Mouse (Mus musculus) G1E (cell line): ENCODE data around the gene B3gnt4. TPM values are rescaled to one million over a fixed set of nuclear protein-coding genes. Genes with fewer than 3 reads are reported as not detected.

ENCODE experiments used
- ATAC-seq: 2 replicates; pipeline ENCODE4 v1.8.0; 2016; ENCODE audit warnings: mild to moderate bottlenecking; ENCODE audit not compliant: insufficient number of reproducible peaks, poor library complexity, low FRiP score, severe bottlenecking; ENCODE audit errors: extremely low read depth
- DNase-seq: peaks from one replicate; pipeline ENCODE4 v3.0.0; 2012; ENCODE audit warnings: low spot score
- H3K27me3 ChIP-seq: 2 replicates; pipeline ENCODE4 v1.6.1; 2012; ENCODE audit warnings: mild to moderate bottlenecking, low read length, inconsistent platforms; ENCODE audit not compliant: insufficient read depth
- H3K36me3 ChIP-seq: replicated peaks from 2 replicates; pipeline ENCODE3; 2012; ENCODE audit warnings: mild to moderate bottlenecking, inconsistent platforms
- H3K4me1 ChIP-seq: 2 replicates; pipeline ENCODE4 v1.6.1; 2012; ENCODE audit warnings: low read depth, low read length, inconsistent platforms, mixed read lengths; ENCODE audit not compliant: insufficient read depth
- H3K4me3 ChIP-seq: 2 replicates; pipeline ENCODE4 v1.5.1; 2012; ENCODE audit warnings: low read depth, mild to moderate bottlenecking, inconsistent platforms, low read length, moderate library complexity, mixed read lengths
- H3K9me3 ChIP-seq: replicated peaks from 2 replicates; pipeline ENCODE4 v1.6.1; 2012; ENCODE audit warnings: inconsistent platforms
- CTCF ChIP-seq: IDR thresholded peaks from 2 replicates; pipeline ENCODE4 v1.5.1; 2012; ENCODE audit warnings: low read depth, low read length, inconsistent platforms, mixed read lengths
- GATA1 ChIP-seq: IDR thresholded peaks from 2 replicates; pipeline ENCODE4 v1.6.1; 2012; ENCODE audit warnings: borderline replicate concordance, low read length, inconsistent platforms, mixed read lengths
- GATA2 ChIP-seq: IDR thresholded peaks from 2 replicates; pipeline ENCODE4 v1.6.1; 2012; ENCODE audit warnings: low read depth, low read length, inconsistent platforms, borderline replicate concordance
- POLR2AphosphoS5 ChIP-seq: IDR thresholded peaks from 2 replicates; pipeline ENCODE4 v1.6.1; 2012; ENCODE audit warnings: low read depth, low read length, inconsistent platforms; ENCODE audit not compliant: insufficient replicate concordance
- TAL1 ChIP-seq: conservative IDR thresholded peaks from 2 replicates; pipeline ENCODE4 v1.6.1; 2012; ENCODE audit warnings: low read depth, low read length, inconsistent platforms, mixed read lengths
- polyA plus RNA-seq: library from polyadenylated mRNA; stranded (reverse); fragments of >175 nt; gene quantifications from 2 replicates; pipeline ENCODE4 v1.2.3, GENCODE M21; 2012
- total RNA-seq, 2 experiments: library from RNA; stranded (forward) in 1 of 2; stranded (reverse) in 1 of 2; fragments of 200-1000 nt in 1 of 2; fragments of >200 nt in 1 of 2; fragmentation: Nextera tagmentation in 1 of 2; gene quantifications; 2 replicates each; pipeline ENCODE4 v1.2.3; 2014 to 2017

The B3gnt4 gene
- not detected in 2 replicates for total RNA-seq (2014; fragmentation: Nextera tagmentation)
- 0.11 and 0.29 TPM in 2 replicates for total RNA-seq (2017)
- polyA plus RNA-seq: not detected in 2 replicates

- peaks cover 40% of the 10 kb centered on the region for H3K36me3 ChIP-seq
Measured at GRCm38 (mm10) chr5:123510160-123510559, at the start of gene B3gnt4. TSS of gene B3gnt4 (plus strand) at chr5:123510460.

DNA sequence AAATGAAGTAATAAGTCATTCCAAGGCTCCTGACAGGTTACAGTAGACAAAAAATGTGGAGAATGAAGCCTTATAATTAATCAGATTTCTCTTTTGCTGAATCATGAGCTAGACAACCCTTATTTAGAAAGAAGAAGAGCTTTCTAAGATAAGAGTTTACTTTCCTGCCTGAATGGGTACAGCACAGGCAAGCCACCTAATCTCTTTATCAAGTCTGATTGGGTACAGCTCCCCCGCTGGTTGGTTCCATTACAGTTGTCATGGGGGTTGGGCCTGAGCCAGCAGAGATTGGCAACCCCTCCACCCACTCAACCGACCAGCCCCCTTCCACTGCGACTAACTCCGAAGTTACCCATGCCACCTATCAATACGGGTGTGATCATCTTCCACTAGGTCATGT, 48.8 kb upstream of the B3gnt4 start:
- Histone ChIP-seq H3K4me1 (peaks cover 2% of the 10 kb centered on the region; the same call in 1 of the 2 replicates), H3K9me3 (no peaks in the 10 kb centered on the region), H3K4me3 (no peak overlapping the region), H3K27me3 (peaks cover 4% of the 10 kb centered on the region; the same call in 1 of the 2 replicates), H3K36me3 (peaks cover 13% of the 10 kb centered on the region)
- ATAC-seq (no peak), DNase-seq (no peak)
- no peak for TF ChIP-seq POLR2AphosphoS5
- TF ChIP-seq GATA1: no peak
- no peak for TF ChIP-seq GATA2
- no peak for TF ChIP-seq CTCF
- TF ChIP-seq TAL1: no peak

More at GRCm38 (mm10) chr5:123510160-123510559, at the start of gene B3gnt4:
- H3K4me3 ChIP-seq: no peak within 1 kb of the TSS
- DNase-seq (no peak), ATAC-seq (no peak)
- no peaks in the 10 kb centered on the region for H3K9me3 ChIP-seq
- H3K4me1 ChIP-seq: peaks cover 15% of the 10 kb centered on the region
- no peak for TF ChIP-seq TAL1
- no peak for TF ChIP-seq CTCF
- no peak for TF ChIP-seq GATA2
- no peak for TF ChIP-seq POLR2AphosphoS5
- TF ChIP-seq GATA1: no peak
- H3K27me3 ChIP-seq: peaks cover 22% of the 10 kb centered on the region

GRCm38 (mm10) chr5:123464638-123465037, 45.6 kb upstream of the B3gnt4 start:
- Histone ChIP-seq H3K4me1 (peaks cover 2% of the 10 kb centered on the region; the same call in 1 of the 2 replicates), H3K4me3 (no peak overlapping the region)
- DNase-seq: no peak

DNA sequence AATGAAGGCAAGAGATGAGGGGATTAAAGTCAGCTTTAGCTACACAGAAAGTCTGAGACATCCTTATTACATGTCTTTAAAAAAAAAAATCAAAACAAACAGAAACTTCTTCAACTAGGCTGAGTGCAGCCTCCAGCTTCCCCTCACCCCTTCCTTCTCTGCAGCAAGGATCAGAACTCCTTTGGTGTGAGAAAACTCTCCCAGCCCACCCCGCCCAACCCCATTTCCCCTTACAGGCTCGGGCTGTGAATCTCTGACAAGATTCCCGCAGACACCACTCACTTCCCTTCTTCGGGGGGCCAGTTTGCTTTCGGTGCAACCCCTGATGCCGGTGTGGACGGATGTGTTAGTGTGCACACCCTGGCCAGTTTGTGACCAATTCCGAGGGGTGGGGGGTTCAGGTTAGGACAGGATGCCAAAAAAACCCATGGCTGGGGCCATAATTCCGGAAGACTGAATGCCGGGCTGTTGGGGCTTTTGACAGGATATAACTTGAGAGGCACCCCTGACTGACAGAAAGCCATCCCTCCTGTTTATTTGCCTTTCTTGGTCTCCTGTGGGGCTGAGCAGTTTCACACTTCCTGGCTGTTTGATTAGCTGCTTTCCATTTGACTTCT, 39.4 kb upstream of the B3gnt4 start:
- TF ChIP-seq GATA2 (no peak), CTCF (no peak), GATA1 (no peak), TAL1 (no peak), POLR2AphosphoS5 (no peak)
- ATAC-seq (no peak), DNase-seq (no peak)
- Histone ChIP-seq H3K4me1 (no peaks in the 10 kb centered on the region), H3K9me3 (no peaks in the 10 kb centered on the region), H3K36me3 (no peaks in the 10 kb centered on the region), H3K4me3 (no peak overlapping the region), H3K27me3 (peaks cover 12% of the 10 kb centered on the region)

More at GRCm38 (mm10) chr5:123464638-123465037, 45.6 kb upstream of the B3gnt4 start:
- TF ChIP-seq TAL1: no peak
- no peak for TF ChIP-seq POLR2AphosphoS5
- no peak for TF ChIP-seq GATA2
- TF ChIP-seq CTCF: no peak
- no peak for TF ChIP-seq GATA1
- ATAC-seq: no peak
- Histone ChIP-seq H3K36me3 (no peaks in the 10 kb centered on the region), H3K9me3 (no peaks in the 10 kb centered on the region), H3K27me3 (peaks cover 6% of the 10 kb centered on the region; the same call in 1 of the 2 replicates)

GRCm38 (mm10) chr5:123473817-123474216, 36.4 kb upstream of the B3gnt4 start:
- TF ChIP-seq CTCF (no peak), GATA1 (no peak), TAL1 (no peak), POLR2AphosphoS5 (no peak), GATA2 (no peak)
- ATAC-seq: no peak

GRCm38 (mm10) chr5:123487659-123488395, 22.4 kb upstream of the B3gnt4 start:
- Histone ChIP-seq H3K27me3 (peaks cover 29% of the 10 kb centered on the region), H3K4me1 (no peaks in the 10 kb centered on the region), H3K9me3 (no peaks in the 10 kb centered on the region), H3K36me3 (no peaks in the 10 kb centered on the region), H3K4me3 (no peak overlapping the region)
- TF ChIP-seq POLR2AphosphoS5 (no peak), GATA1 (no peak), GATA2 (no peak), CTCF (no peak), TAL1 (no peak)
- DNase-seq (no peak), ATAC-seq (no peak)

More at GRCm38 (mm10) chr5:123473817-123474216, 36.4 kb upstream of the B3gnt4 start:
- Histone ChIP-seq H3K4me3 (no peak overlapping the region), H3K4me1 (no peaks in the 10 kb centered on the region), H3K36me3 (no peaks in the 10 kb centered on the region), H3K9me3 (no peaks in the 10 kb centered on the region), H3K27me3 (peaks cover 9% of the 10 kb centered on the region; the same call in 1 of the 2 replicates)
- no peak for DNase-seq
